Mouse (Mus musculus): ENCODE measurements at regions not wholly inside any gene's neighbourhood (a gene's known extent, or its start where the extent isn't known, plus 50 kb on each side); places are given as distances from the start of the nearest gene placed in this dataset.
A peak's percentile ranks its signal among the peaks of the same experiment; 100 is the strongest.

DNA sequence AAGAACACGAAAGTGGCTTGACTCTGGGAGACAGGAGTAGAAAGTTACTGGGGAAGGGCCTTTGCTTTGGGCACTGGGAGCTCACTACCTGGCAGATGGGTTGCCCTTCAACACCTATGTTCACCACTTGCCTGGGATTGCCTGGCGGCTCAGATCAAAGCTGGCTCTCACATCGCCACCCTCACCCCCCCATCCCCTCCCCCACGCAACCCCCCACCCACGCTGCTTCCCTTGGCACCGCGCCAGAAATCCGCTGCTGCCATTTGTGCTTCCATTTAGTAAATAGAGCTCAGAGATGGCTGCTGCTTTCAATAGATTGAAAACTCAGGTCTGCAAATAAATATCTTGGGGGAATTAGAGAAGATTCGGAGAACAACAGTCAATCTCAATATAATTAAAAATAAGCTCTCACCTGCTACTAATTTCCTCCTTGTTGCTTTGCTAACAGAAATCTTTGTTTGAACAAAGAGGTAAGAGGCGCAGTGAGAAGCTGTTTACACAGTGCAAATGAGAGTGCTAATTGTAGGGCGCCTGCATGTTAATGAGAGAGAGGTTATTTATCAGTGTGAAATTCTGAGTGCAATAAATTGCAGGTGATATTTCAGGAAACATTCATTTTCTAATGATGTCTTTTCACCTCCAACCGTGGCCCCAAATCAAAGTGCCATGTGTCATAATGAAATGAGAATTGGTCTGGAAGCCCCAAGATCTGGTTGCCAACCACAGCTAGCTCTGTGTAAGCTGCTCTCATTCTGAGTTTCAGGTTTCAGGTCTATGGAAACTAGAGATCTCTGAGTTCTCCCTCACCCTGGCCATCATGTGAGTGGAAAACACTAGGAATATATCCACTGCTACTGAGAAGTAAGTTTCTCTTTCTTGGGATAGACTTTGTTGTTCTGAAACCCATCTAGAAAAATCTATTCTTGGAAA lies 198.3 kb upstream of the Nr4a3 start:
- intact Hi-C loops (cut with DNase I) = no loop called here
- no peak for DNase-seq

DNA sequence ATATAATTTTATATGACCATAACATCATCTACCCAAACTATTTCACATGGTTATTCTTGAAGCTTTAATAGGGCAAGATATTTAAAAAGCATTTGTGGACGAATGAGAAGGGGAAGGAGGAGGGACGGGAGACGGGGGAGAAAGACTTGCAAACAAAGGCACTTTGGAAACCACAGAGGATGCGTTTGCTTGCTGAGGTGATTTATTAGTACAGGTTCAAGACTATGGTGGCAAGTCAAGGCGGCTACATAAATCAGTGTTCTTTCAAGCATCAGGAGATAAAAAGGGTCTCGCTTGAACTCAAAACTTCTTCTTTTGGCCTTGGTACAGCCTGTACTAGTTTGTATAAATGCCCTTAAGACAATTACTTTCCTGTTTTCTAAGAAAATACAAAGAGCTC lies 183.8 kb upstream of the Nr4a3 start:
- DNase-seq = no peak
- intact Hi-C loops (cut with DNase I) = no loop called here

DNA sequence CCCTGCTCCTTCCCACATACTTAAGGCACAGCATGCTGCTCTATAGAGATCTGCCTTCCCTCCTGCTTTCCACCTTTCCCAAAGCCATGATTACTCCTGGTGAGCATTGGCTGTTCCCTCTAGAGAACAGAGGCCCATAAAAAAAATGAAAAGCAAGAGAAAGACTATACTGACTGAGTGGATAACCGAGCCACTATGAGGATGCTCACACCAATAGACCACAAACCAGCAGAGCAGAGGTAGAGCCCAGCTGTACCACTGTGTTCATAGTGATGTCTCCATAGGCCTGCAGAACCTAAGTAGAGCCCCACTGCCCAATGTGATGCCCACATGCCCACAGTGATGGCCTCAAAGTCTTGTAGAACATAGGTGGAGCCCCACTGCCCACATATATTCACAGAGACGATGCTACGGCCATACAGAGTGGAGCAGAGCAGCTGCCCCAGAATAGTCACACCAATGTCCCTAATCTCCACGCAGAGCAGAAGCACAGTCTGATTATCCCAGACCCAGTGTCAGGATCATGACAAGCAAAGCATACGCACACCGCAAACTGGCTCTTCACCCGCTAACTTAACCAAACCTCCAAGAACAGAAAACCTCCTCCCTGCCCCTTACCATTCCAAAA lies 174.8 kb upstream of the Nr4a3 start:
- intact Hi-C loops (cut with DNase I) = no loop called here

DNA sequence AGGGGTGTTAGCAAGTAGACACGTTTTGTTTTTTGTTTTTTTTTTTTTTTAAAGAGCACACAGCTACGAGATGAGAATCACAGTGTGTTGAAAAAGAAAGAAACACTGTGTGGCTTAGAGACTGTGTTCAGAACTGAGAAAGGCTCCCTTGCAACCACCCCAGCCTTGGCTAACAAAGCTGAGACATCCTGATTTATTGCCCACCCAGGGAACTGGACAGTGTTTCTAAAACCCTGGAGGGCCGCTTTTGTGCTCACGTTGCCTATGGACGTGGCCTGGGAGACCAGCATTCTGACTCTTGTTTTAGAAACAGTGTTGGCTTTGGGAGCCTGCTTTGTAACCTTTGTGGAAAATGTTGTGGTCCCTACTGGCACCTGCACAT lies 174.3 kb upstream of the Nr4a3 start:
- intact Hi-C loops (cut with DNase I) = no loop called here
- DNase-seq = no peak

More for the DNA sequence above, 174.8 kb upstream of the Nr4a3 start:
- no peak for DNase-seq

DNA sequence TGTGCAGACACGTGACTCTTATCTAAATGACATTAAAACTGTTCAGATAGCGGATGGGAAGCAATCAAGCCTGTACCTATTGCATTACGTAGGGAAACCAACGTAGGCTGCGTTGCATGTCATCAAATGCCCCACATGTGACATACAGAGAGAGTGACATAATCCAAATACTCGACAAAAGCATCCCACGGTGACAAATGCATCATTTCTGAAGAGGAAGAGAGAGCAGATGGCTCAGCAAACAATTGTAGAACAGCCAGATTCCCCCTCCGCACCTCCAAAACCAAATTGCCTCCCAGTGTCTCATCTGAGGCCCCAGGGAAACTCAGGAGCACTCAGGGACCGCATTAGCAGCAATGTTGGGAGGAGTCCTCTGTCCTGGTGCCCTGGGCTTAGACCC lies 163.4 kb upstream of the Nr4a3 start:
- intact Hi-C loops (cut with DNase I) = no loop called here
- DNase-seq = no peak

DNA sequence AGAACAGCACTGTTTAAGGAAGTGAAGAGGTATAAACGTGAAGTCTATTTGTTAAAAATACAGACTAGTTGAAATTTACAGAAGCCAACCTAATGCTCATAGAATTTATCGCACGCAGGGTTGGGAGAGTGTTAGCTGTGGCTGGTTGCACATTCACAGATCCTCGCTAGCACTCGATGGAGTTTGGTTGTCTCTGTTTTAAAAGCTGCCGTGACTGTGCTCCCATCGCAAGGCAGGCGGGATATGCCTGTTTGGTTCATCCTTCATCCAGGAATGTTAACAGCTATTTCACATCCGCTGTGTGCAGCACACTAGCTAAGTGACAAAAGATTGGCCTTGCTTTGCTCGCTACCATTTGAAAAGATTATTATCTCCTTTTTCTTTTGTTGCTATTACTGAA lies 162.9 kb upstream of the Nr4a3 start:
- no peak for DNase-seq
- intact Hi-C loops (cut with DNase I) = no loop called here

DNA sequence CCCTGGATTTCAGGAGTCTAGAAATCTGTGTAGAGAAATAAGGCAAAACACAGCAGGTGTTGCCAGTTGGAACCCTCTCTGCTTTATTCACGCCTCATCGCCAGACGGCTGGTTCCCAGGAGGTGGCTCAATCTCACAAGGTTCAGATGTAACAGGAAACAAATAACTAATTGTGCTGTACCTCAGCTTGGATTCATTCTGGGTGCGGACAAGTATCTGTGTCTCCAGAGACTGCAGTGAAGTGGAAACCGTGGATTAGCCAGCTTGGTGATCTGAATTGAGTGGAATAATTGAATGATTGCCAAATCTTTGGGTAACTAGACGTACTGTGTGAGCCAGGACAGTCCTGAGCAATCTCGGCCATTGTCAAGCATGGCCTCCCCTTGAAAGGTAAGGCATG lies 145.4 kb upstream of the Nr4a3 start:
- no peak for DNase-seq
- intact Hi-C loops (cut with DNase I) = no loop called here

DNA sequence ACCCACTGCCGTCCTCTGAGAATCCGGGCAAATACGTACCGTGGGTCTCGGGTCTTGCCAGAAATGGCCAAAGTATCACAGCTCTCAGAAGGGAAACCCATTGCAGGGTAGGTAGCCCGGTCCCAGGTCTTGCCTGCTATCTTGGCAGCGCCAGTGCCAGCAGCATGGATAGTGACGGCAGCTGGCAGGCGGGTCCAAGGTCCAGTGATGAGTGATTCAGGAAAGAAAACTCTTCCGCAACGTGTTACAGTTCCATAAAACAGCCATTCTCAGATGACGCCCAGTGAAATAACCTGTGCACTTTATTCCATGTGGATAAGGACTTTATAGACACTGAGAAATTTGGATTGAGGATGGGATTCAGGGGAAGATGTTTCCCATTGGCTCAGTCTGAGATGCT lies 142.2 kb upstream of the Nr4a3 start:
- intact Hi-C loops (cut with DNase I) = no loop called here
- no peak for DNase-seq

DNA sequence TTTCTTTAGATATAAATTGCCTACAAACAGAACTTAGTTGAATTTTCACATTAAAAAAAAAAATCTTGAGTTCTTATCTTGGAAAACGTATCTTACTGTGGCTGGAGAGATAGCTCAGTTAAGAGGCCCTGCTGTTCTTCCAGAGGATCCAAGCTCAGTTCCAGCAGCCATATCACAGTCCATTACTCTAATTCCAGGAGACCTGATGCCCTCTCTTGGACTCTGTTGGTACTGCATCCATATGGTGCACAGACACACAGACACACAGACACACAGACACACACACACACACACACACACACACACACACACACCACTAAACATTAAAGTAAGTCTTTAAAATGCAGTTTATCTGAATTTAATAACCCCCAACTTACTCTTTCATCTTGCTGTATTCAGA lies 132.7 kb upstream of the Nr4a3 start:
- DNase-seq = no peak
- intact Hi-C loops (cut with DNase I) = no loop called here

DNA sequence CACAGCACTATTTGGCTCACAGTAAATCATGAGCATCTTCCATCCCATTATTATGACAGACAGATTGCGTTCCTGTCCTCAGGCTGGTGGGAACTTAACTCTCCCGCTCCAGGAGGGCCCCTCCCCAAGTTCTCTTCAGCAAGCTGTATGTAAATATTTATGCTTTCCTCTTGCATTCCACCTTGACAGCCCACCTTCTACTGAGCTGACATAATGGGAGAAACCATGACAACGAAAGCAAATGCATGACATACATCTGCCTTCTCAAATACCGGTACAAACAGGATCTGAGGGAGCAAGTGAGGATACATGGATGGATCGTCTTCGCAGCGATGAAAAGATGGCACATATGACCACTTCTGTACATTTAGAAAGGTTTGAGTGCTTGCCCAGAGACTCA lies 125.4 kb upstream of the Nr4a3 start:
- no peak for DNase-seq
- intact Hi-C loops (cut with DNase I) = no loop called here

DNA sequence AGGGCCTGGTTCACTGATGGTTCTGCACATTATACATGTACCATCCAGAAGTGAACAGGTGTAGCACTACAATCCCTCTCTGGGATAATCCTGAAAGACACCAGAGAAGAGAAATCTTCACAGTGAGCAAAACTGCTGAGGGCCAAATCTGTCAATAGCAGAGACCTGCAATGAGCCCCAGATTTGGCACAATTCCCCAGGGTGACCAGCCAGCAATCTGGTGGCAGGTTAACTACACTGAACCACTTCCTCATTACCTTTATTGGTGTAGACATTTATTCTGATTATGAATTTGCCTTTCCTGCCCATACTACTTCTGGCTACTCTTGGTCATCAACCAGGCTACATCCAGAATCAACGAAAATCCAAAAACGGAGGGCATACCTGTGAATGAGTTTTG lies 113.5 kb upstream of the Nr4a3 start:
- DNase-seq = no peak
- intact Hi-C loops (cut with DNase I) = no loop called here

DNA sequence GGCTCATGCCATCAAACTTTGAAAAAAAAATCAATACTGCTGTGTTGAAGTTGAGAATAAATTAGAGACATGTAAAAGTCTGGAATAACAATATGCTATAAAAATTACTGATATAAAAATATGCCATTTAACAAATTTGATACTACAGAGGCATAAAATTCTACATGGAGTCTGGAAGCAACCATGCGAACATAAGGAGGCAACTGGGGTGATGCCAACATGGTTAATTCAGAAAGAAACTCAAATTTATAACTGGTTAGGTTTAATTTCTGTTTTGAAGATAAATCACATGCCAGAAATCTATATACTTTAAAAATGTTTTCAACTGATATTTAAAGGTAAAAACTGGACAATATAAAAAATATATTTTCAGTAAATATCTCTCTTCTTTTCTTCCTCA lies 111.4 kb upstream of the Nr4a3 start:
- no peak for DNase-seq
- intact Hi-C loops (cut with DNase I) = no loop called here

DNA sequence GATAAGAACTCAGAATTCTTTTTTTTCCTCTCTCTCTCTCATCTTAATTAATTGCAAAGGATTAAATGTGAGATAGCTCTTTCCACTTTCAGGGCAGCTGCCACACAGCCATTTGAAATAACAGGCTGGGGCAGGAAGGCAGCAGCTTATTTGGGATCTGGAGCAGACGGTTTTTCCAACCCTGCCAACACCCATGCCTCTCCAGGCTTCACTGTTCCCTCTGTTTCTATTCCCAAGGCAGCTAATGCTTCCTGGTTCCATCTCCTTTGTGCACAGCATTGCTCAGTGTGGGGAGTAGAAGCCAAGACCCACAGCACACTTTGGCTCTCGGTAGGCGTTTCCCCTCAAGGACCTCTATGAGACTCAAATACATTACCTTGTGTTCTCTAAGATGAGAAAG lies 109.4 kb upstream of the Nr4a3 start:
- no peak for DNase-seq
- intact Hi-C loops (cut with DNase I) = no loop called here

DNA sequence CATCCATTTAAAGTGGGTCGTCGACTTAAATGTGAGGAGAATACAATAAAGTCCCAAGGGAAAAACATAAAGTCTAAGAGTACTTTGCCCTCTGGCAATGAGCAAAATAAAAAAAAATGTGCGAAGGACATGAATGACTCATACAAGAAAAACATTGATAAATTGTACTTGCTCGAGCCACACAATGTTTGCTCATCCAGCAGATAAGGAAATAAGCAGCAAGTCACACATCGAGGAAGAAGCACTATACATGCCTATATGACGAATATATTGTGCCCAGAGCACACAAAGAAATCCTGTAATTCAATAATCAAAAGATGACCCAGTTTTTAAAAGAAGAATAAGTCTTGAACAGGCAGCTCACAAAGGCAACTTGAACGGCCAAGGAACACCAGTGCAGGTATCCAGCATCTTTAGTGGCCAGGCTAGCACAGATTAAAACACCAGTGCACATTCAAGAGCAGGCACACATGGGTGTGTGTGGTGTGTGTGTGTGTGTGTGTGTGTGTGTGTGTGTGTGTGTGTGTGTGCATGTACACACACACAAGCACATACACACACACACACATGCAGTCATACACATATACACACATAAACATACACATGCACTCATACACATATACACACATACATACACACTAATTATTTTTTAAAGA lies 108.4 kb upstream of the Nr4a3 start:
- no peak for DNase-seq
- intact Hi-C loops (cut with DNase I) = no loop called here

DNA sequence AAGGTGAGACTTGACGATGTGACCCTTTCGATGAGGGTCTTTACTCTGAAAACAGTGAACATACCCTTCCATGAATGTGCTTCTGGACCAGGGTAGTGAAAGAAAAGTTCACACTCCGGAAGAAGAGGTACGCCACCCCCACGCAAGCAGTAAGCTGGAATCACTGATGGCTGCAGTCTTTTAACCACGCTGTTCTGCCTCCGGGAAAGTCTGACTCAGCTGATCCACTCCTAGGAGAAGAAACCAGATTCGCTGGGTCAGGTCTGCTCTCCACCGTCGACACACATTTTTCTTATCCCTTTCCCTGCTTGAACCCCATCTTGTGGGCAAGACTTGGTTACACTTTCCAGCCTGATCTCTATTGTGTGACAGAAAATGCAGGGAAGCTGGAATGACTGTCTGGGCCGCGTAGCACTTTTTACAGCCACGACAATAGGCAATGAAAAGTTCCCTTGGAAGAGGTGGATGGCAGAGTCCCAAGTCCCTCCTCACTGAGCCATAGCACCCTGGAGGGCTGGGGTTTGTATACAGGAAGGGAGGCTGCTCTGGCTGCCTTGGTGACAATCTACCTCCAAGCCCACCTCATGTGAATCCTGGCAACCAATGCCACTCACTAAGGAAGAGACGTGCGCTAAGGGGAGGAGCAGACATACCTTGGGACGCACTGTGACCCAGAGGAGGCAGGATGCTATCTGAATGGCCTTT lies 96.9 kb upstream of the Nr4a3 start:
- intact Hi-C loops (cut with DNase I) = no loop called here
- peak in 1 of 2 experiments; percentile 28 for DNase-seq

DNA sequence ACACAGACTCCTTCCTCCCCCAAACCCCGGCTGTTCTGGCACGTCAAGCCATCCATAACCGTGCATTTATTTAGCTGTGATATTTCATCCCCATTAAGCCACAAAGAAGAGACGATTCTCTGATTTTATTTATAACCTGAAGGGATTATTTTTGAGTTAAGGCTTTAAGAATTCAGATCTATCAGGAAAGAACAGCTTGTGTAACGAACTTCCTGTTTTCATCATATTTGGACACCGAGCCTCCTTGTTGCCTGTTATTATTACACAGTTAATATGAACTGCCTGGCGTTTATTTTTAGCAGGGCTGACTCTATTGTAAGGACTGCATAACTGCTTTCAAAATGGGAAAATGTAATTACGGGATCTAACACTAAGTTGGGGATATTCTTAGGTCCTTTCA lies 96.2 kb upstream of the Nr4a3 start:
- intact Hi-C loops (cut with DNase I) = no loop called here
- DNase-seq = no peak

DNA sequence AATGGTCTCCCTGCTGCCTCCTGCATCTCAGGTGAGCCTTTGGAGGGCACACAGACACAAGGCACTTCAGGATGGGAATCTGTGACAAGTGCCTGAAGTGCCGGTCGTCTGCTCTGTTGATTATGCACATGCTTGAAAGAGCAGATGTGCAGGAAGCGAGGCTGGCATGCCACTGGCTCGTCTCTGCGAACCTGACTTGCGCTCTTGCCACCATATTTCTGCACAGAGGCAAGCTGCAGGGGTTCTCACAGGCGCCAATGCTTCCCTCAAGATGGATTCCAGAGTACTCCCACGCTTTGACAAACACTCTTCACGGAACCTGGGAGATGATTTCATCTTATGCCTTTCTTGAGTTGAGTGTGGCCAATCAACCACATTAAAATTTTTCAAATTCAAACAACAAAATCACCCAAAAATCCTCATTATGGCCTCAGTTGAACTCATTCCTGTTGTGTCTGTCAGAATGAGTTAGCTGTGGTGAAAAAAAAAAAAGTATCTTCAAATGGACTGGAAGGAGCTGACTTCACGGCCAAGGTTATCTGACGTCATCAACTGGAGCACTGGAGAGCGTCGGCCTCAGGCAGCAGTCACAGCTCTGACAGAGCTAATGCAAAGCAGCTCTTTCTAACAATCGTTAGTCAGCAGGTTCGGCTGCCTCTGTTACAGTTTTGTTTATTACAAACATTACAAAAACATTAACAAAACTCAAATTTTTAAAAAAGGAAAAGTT lies 90.2 kb upstream of the Nr4a3 start:
- no peak for DNase-seq
- intact Hi-C loops (cut with DNase I) = no loop called here

DNA sequence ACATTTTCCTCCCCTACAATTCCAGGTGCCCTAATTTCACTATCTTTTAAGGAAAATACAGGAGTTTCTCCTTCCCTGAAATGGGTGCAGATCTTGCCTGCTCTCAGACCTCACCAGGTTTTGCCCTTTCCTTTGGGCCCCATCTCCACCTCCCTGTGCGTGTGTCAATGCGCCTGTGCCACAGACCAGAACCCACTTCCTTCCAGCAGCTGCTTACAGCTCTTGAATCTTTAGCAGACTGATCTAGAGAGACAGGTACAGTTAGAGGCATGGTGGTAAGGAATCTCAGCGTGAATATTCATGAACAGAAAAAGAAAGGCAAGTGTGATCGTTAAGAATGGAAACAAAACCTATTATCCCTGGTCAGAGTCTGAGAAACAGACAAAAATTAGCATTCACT lies 80.3 kb upstream of the Nr4a3 start:
- intact Hi-C loops (cut with DNase I) = no loop called here

DNA sequence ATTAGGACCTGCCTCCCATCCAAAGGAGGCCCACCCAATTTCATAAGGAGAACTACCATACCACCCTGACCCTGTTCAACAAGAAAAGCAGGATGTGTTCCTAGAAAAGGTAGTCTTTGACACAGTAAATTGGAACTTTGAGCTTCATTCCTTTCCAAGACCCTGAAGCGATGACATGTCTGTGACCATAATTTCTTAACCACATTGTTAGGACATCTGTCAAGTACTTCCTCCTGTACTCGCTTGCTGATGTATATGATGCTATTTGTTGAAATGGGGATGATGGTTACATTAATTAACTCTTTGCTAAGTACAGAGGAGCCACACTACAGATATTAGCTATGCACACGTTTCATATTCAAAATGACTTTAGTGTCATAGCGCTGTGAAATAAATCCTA lies 73.1 kb upstream of the Nr4a3 start:
- intact Hi-C loops (cut with DNase I) = no loop called here
- no peak for DNase-seq

More for the DNA sequence above, 80.3 kb upstream of the Nr4a3 start:
- no peak for DNase-seq

DNA sequence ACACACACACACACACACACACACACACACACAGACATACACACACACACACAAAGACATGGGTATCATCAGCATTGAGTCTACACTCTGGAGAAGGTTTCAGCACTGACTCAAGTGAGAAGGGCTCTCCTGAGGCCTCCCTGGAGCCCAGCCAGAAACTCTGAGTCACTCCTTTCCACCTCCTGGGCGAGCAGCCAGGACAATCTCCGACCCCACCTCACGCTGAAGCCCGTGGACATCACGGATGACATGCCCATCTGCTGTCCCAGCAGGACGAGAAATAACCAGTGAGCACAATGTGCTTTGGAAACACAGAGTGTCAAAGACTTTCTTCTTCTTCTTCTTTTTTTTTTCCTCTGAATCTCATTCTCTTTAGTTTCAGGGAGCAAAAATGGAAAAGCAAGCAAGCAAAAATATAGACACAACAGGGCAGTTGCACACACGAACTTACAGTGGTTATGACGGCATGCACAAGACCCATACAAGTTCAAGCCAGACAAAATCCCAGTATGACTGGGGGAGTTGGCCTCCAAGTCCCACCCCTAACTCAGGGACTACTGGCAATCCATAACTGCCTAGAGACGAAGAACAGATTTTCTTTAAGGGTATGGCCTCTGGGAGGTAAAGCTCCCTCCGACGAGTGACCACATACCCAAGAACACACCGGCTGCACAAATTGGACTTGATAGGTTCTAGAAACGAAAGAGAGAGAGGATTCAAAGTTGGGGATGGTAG lies 65.2 kb upstream of the Nr4a3 start:
- peak; percentile 25 to 27 for DNase-seq
- intact Hi-C loops (cut with DNase I) = no loop called here
